Mouse (Mus musculus) liver, adult 2 months (tissue): ENCODE data around the gene Shc3.

Experiments used
- CTCF ChIP-seq: fragments of 200-500 bp; IDR thresholded peaks from 2 replicates; pipeline ENCODE4 v1.5.1; 2011; ENCODE audit warnings: low read depth, low read length, control low read depth
- POLR2A ChIP-seq: fragments of 200-500 bp; IDR thresholded peaks from 2 replicates; pipeline ENCODE4 v1.6.1; 2011; ENCODE audit warnings: low read length, control low read depth; ENCODE audit not compliant: insufficient read depth; ENCODE audit errors: extremely low read depth

- no peak for TF ChIP-seq CTCF
- TF ChIP-seq POLR2A, result no peak
Observed at GRCm38 (mm10) chr13:51609231-51609630, 40.0 kb upstream of the Shc3 start.
